Mouse (Mus musculus): ENCODE measurements at regions not wholly inside any gene's neighbourhood (a gene's known extent, or its start where the extent isn't known, plus 50 kb on each side); places are given as distances from the start of the nearest gene placed in this dataset.

DNA sequence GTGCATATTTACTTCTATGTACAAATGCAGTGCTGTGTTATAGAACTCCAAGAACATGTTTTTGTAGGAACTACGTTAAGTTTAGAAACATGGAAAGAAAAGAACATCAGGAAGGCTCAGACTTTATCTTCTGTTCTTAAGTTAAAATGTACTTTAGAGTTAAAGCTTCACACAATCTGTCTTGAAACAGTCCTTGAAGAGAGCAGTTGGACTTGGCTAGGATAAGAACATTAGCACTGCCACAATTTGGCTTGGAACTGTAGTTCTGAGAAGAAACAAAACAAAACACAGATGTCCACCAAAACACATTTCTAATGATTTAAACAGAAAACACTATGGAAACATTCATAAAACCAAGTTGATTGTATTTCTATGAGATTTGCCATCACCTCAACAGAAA lies 564.5 kb upstream of the Nova1 start:
- no peak overlapping the region for H3K4me2 ChIP-seq (ENCODE audit: low read depth, low read length, poor library complexity, severe bottlenecking)
- H3K27ac ChIP-seq (ENCODE audit: low read depth, low read length) = no peak overlapping the region
- H3K4me3 ChIP-seq (ENCODE audit: low read depth, low read length) = no peak overlapping the region
- no peaks in the 10 kb centered on the region for H3K9me3 ChIP-seq (ENCODE audit: low read length)
- no peak overlapping the region for H3K9ac ChIP-seq (replicated peaks; ENCODE audit: low read length, poor library complexity, severe bottlenecking)
- no peaks in the 10 kb centered on the region for H3K36me3 ChIP-seq (ENCODE audit: insufficient read depth, low read length)
- no peaks in the 10 kb centered on the region for H3K4me1 ChIP-seq (ENCODE audit: insufficient read depth, low read length)
- TF ChIP-seq CTCF (IDR thresholded peaks at IDR 0.05) = no peak
- no peaks in the 10 kb centered on the region for H3K27me3 ChIP-seq (ENCODE audit: insufficient read depth, low read length)
- 94% methylated on average over 1 of the region's 1 CpGs for WGBS
- ATAC-seq (ENCODE audit: low FRiP score) = no peak
- DNase-seq (ENCODE audit: low spot score) = no peak

DNA sequence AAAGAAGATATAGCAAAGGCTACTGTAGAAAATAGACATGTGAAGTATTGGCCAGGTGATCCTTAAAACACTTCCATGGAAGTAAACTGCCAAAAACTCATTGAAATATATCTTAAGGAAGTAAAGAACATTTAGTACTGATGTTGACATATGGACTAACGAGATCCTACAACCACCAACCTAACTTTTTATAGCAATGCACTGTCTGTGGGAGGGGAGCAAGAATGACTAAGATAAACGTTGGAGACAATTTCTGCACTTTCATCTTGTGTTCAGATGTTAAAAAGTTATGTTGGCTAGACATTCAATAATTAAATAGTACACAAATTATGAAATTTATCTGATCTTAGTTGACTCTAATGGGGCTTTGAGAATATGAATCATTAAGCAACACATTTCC lies 534.5 kb upstream of the Nova1 start:
- H3K9me3 ChIP-seq (ENCODE audit: low read length) = no peaks in the 10 kb centered on the region
- H3K4me3 ChIP-seq (ENCODE audit: low read depth, low read length) = no peak overlapping the region
- no peak overlapping the region for H3K27ac ChIP-seq (ENCODE audit: low read depth, low read length)
- no peaks in the 10 kb centered on the region for H3K4me1 ChIP-seq (ENCODE audit: insufficient read depth, low read length)
- no peak overlapping the region for H3K9ac ChIP-seq (replicated peaks; ENCODE audit: low read length, poor library complexity, severe bottlenecking)
- ATAC-seq (ENCODE audit: low FRiP score) = no peak
- H3K36me3 ChIP-seq (ENCODE audit: insufficient read depth, low read length) = no peaks in the 10 kb centered on the region
- DNase-seq (ENCODE audit: low spot score) = no peak
- no peaks in the 10 kb centered on the region for H3K27me3 ChIP-seq (ENCODE audit: insufficient read depth, low read length)
- H3K4me2 ChIP-seq (ENCODE audit: low read depth, low read length, poor library complexity, severe bottlenecking) = no peak overlapping the region
- WGBS = 65% methylated on average over 2 of the region's 2 CpGs
- TF ChIP-seq CTCF (IDR thresholded peaks at IDR 0.05) = no peak

DNA sequence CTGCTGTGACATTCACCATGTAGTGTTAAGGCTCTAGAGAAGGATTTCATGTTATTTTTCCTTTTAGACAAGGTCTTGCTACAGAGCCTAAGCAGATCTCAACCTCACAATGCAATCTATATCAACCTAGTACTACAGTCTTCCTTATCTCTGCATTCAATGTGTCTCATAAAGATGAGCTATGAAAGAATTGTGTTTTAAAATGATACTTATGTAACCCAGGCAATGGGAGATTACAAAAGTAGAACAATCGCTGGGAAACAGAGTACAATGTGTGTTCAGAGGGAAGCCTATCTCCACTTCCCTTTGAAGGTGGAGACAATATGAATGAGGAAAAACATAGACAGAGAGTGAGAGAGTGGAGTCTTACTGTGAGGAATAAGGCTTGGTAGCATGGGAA lies 532.5 kb upstream of the Nova1 start:
- Histone ChIP-seq H3K27ac (ENCODE audit: low read depth, low read length) (no peak overlapping the region), H3K36me3 (ENCODE audit: insufficient read depth, low read length) (no peaks in the 10 kb centered on the region), H3K27me3 (ENCODE audit: insufficient read depth, low read length) (no peaks in the 10 kb centered on the region), H3K4me1 (ENCODE audit: insufficient read depth, low read length) (no peaks in the 10 kb centered on the region), H3K9ac (replicated peaks; ENCODE audit: low read length, poor library complexity, severe bottlenecking) (no peak overlapping the region), H3K9me3 (ENCODE audit: low read length) (no peaks in the 10 kb centered on the region), H3K4me2 (ENCODE audit: low read depth, low read length, poor library complexity, severe bottlenecking) (no peak overlapping the region), H3K4me3 (ENCODE audit: low read depth, low read length) (no peak overlapping the region)
- ATAC-seq (ENCODE audit: low FRiP score) = no peak
- no peak for TF ChIP-seq CTCF (IDR thresholded peaks at IDR 0.05)
- DNase-seq (ENCODE audit: low spot score) = no peak
- 98% methylated on average over 1 of the region's 1 CpGs for WGBS

DNA sequence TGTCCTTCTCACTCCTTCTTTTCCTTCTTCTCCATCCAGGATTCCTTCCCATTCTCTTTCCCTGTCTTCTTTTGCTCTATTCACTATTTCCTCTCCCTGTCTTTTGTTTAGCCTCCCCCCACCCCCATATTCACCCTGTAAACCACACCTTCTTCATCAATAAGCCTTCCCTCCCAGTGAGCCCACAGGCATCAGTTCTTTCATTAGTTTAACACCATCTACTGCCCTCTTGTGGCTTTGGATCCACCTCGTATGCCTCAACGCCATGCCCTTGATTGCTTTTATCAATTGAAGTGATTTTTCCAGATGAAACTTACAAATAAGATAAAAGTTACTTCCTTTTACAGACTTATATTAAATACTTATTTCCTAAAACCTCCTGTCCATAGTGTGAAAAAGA lies 494.7 kb upstream of the Nova1 start:
- ATAC-seq (ENCODE audit: low FRiP score) = no peak
- no peaks in the 10 kb centered on the region for H3K27me3 ChIP-seq (ENCODE audit: insufficient read depth, low read length)
- H3K4me1 ChIP-seq (ENCODE audit: insufficient read depth, low read length) = no peaks in the 10 kb centered on the region
- H3K9me3 ChIP-seq (ENCODE audit: low read length) = no peaks in the 10 kb centered on the region
- 29% methylated on average over 2 of the region's 2 CpGs for WGBS
- no peak overlapping the region for H3K4me2 ChIP-seq (ENCODE audit: low read depth, low read length, poor library complexity, severe bottlenecking)
- peak; percentile 69 for DNase-seq (ENCODE audit: low spot score)
- H3K9ac ChIP-seq (replicated peaks; ENCODE audit: low read length, poor library complexity, severe bottlenecking) = no peak overlapping the region
- no peaks in the 10 kb centered on the region for H3K36me3 ChIP-seq (ENCODE audit: insufficient read depth, low read length)
- H3K4me3 ChIP-seq (ENCODE audit: low read depth, low read length) = no peak overlapping the region
- no peak overlapping the region for H3K27ac ChIP-seq (ENCODE audit: low read depth, low read length)
- peak; percentile 61 for TF ChIP-seq CTCF (IDR thresholded peaks at IDR 0.05)

DNA sequence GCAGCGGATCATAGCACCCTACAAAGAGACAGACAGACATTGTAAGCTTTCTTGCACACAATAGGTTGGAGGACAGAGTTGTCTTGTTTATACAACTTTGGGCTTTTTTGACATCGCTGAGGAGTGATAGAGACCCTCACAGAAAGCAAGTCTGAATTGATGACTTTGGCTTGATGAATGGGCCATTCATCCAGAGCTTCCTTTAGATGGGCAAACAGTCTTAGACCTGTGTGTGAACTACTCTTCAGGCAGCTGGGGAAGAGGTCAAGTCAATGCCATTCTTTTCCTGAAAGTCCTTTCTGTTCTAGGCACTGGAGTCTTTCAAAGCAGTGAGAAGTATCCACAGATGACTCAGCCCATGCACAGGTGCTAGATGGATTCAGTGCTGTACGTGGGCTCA lies 457.2 kb upstream of the Nova1 start:
- Histone ChIP-seq H3K27ac (ENCODE audit: low read depth, low read length) (no peak overlapping the region), H3K9me3 (ENCODE audit: low read length) (no peaks in the 10 kb centered on the region), H3K4me1 (ENCODE audit: insufficient read depth, low read length) (no peaks in the 10 kb centered on the region), H3K4me3 (ENCODE audit: low read depth, low read length) (no peak overlapping the region), H3K4me2 (ENCODE audit: low read depth, low read length, poor library complexity, severe bottlenecking) (no peak overlapping the region), H3K36me3 (ENCODE audit: insufficient read depth, low read length) (no peaks in the 10 kb centered on the region), H3K9ac (replicated peaks; ENCODE audit: low read length, poor library complexity, severe bottlenecking) (no peak overlapping the region), H3K27me3 (ENCODE audit: insufficient read depth, low read length) (no peaks in the 10 kb centered on the region)
- TF ChIP-seq CTCF (IDR thresholded peaks at IDR 0.05) = no peak
- DNase-seq (ENCODE audit: low spot score) (peak; percentile 47), ATAC-seq (ENCODE audit: low FRiP score) (no peak)
- WGBS = 61% methylated on average over 3 of the region's 3 CpGs

DNA sequence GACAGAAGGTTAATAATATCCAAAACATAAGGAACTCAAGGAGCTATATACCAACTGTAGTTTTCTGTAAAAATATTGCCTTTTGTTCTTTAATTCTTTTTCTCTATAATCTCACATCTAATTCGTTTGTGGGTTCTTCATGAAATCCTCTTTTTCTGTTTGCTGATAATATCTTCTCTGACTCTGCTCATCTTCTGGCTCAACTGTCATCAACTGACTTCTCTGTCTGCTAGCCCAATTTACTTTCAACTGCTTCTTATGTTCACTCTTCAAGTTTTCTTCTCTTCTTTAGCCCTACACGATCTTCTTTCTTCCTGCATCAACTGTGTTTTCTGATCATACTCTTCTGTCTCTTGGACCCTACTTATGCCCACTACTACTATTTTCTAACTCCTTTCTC lies 453.6 kb upstream of the Nova1 start:
- no peaks in the 10 kb centered on the region for H3K36me3 ChIP-seq (ENCODE audit: insufficient read depth, low read length)
- no peak for TF ChIP-seq CTCF (IDR thresholded peaks at IDR 0.05)
- no peak overlapping the region for H3K4me3 ChIP-seq (ENCODE audit: low read depth, low read length)
- H3K4me2 ChIP-seq (ENCODE audit: low read depth, low read length, poor library complexity, severe bottlenecking) = no peak overlapping the region
- H3K9me3 ChIP-seq (ENCODE audit: low read length) = no peaks in the 10 kb centered on the region
- ATAC-seq (ENCODE audit: low FRiP score) (no peak), DNase-seq (ENCODE audit: low spot score) (no peak)
- no peak overlapping the region for H3K9ac ChIP-seq (replicated peaks; ENCODE audit: low read length, poor library complexity, severe bottlenecking)
- H3K4me1 ChIP-seq (ENCODE audit: insufficient read depth, low read length) = no peaks in the 10 kb centered on the region
- no peaks in the 10 kb centered on the region for H3K27me3 ChIP-seq (ENCODE audit: insufficient read depth, low read length)
- no peak overlapping the region for H3K27ac ChIP-seq (ENCODE audit: low read depth, low read length)
- 84% methylated on average over 2 of the region's 2 CpGs for WGBS

DNA sequence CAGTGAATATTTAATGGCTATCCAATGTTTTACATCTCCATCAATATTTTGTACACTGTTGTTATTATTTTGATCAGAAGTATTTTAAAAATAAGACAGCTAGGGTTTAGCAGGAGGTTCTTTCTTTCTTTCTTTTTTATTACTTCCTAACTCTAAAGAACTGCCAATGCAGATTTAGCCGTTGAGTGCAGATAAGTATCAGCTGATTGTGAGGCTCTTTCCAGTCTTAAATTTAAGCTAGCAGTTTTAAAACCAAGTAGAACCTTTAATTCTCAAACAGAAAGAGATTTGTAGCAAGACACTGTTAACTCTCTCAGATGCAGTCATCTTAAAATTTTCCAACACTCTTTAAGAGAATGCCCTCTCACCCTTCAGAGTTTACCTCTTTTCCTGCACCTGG lies 445.4 kb upstream of the Nova1 start:
- ATAC-seq (ENCODE audit: low FRiP score) (no peak), DNase-seq (ENCODE audit: low spot score) (no peak)
- WGBS = 30% methylated on average over 1 of the region's 1 CpGs
- H3K27me3 ChIP-seq (ENCODE audit: insufficient read depth, low read length) = no peaks in the 10 kb centered on the region
- H3K9me3 ChIP-seq (ENCODE audit: low read length) = no peaks in the 10 kb centered on the region
- H3K4me3 ChIP-seq (ENCODE audit: low read depth, low read length) = no peak overlapping the region
- no peak overlapping the region for H3K4me2 ChIP-seq (ENCODE audit: low read depth, low read length, poor library complexity, severe bottlenecking)
- H3K9ac ChIP-seq (replicated peaks; ENCODE audit: low read length, poor library complexity, severe bottlenecking) = no peak overlapping the region
- no peaks in the 10 kb centered on the region for H3K36me3 ChIP-seq (ENCODE audit: insufficient read depth, low read length)
- no peak for TF ChIP-seq CTCF (IDR thresholded peaks at IDR 0.05)
- H3K27ac ChIP-seq (ENCODE audit: low read depth, low read length) = no peak overlapping the region
- H3K4me1 ChIP-seq (ENCODE audit: insufficient read depth, low read length) = no peaks in the 10 kb centered on the region
